Mouse (Mus musculus) embryonic fibroblast, embryonic 13.5 days (primary cell): Measurements from ENCODE around the gene Dnmt3b.

ENCODE experiments used
- CTCF ChIP-seq: IDR thresholded peaks from 2 replicates; pipeline ENCODE4 v1.5.1; 2011; ENCODE audit warnings: mild to moderate bottlenecking, control low read depth, low read length, moderate library complexity, borderline replicate concordance; ENCODE audit not compliant: insufficient read depth
- POLR2A ChIP-seq: IDR thresholded peaks from 2 replicates; pipeline ENCODE4 v1.6.1; 2011; ENCODE audit warnings: low read depth, mild to moderate bottlenecking, control low read depth, low read length, moderate library complexity

GRCm38 (mm10) chr2:153712646-153713091 lies 63.4 kb downstream of the Dnmt3b start:
- TF ChIP-seq CTCF (no peak), POLR2A (no peak)
